Mouse (Mus musculus): Measurements from ENCODE around the gene Dock11. TPM values are rescaled to one million over a fixed set of nuclear protein-coding genes. Genes with fewer than 3 reads are reported as not detected.

Gene Dock11
- polyA plus RNA-seq, 1 experiment from 2014 or later: 13.2 TPM

Other genes with a start within 250 kb of the Dock11 start
- gene Il13ra1, start 223.3 kb downstream of the Dock11 start, polyA plus RNA-seq (2015; fragmentation: Nextera tagmentation; extraction: Ambion mirVana): 28.4 and 30.5 TPM in 2 replicates

Data from kidney, embryonic 15.5 days (tissue).